Mouse (Mus musculus) ovary, adult 18-20 months (tissue): Measurements from ENCODE around the gene Irf2bpl.

Source experiments
- DNase-seq: peaks from one replicate; pipeline ENCODE4 v3.0.0; 2022; ENCODE audit warnings: low spot score, mixed read lengths

The Irf2bpl gene

GRCm38 (mm10) chr12:86884197-86885058, at the start of gene Irf2bpl:
Gene Irf2bpl (minus strand): TSS chr12:86884798.
- peak; percentile 99 for DNase-seq

GRCm38 (mm10) chr12:86932575-86932952, 48.0 kb upstream of the Irf2bpl start:
- no peak for DNase-seq

- DNase-seq = peak; percentile 84
These were observed 47.4 kb upstream of the Irf2bpl start for GRCm38 (mm10) chr12:86931919-86932574.

- no peak for DNase-seq
These were observed 46.5 kb upstream of the Irf2bpl start for GRCm38 (mm10) chr12:86930934-86931729.

- peak; percentile 41 for DNase-seq
These were observed 39.2 kb upstream of the Irf2bpl start for GRCm38 (mm10) chr12:86923837-86924236.

- no peak for DNase-seq
These were observed 34.6 kb upstream of the Irf2bpl start for GRCm38 (mm10) chr12:86918983-86919722.

- no peak for DNase-seq
These were observed 33.9 kb upstream of the Irf2bpl start for GRCm38 (mm10) chr12:86918361-86918967.

- no peak for DNase-seq
These were observed 32.4 kb upstream of the Irf2bpl start for GRCm38 (mm10) chr12:86916796-86917573.

GRCm38 (mm10) chr12:86915617-86916016, 31.0 kb upstream of the Irf2bpl start:
- no peak for DNase-seq

- DNase-seq = no peak
These were observed 30.2 kb upstream of the Irf2bpl start for GRCm38 (mm10) chr12:86914756-86915155.

- no peak for DNase-seq
These were observed 29.8 kb upstream of the Irf2bpl start for GRCm38 (mm10) chr12:86914351-86914750.

GRCm38 (mm10) chr12:86912335-86913093, 27.9 kb upstream of the Irf2bpl start:
- DNase-seq = no peak

- DNase-seq = no peak
These were observed 26.9 kb upstream of the Irf2bpl start for GRCm38 (mm10) chr12:86911482-86911931.

GRCm38 (mm10) chr12:86906395-86906794, 21.8 kb upstream of the Irf2bpl start:
- no peak for DNase-seq

GRCm38 (mm10) chr12:86905876-86906275, 21.3 kb upstream of the Irf2bpl start:
- no peak for DNase-seq

GRCm38 (mm10) chr12:86905203-86905602, 20.6 kb upstream of the Irf2bpl start:
- DNase-seq = no peak

- DNase-seq = no peak
These were observed 19.5 kb upstream of the Irf2bpl start for GRCm38 (mm10) chr12:86903828-86904806.

- no peak for DNase-seq
These were observed 15.0 kb upstream of the Irf2bpl start for GRCm38 (mm10) chr12:86899461-86900179.
